Mouse (Mus musculus): Measurements from ENCODE around the gene Kirrel2.

DNA sequence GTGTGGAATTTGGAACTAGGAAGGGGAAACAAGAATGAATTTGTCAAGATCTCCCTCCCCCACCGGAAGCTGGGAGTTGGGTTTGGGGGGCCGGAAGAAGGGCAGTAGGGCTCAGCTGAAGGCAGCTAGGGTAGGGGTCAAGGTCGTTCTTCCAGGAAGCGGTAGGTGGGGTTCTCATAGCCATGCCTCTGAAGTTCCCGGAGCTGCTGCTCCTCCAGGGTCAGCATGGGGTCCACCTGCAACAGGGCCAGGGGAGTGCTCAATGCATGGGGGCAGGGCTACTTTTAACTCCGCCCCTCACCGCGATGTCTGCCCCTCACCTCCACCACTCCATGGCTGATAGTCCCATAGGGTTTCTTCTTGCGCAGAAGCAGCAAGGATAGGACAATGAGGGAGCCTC lies 22.3 kb downstream of the Kirrel2 start:
- TF ChIP-seq POLR2A (IDR thresholded peaks at IDR 0.05; ENCODE audit: borderline replicate concordance, extremely low read depth, low read depth, low read length), result no peak
- no peak for TF ChIP-seq CTCF (IDR thresholded peaks at IDR 0.05; ENCODE audit: insufficient read depth, low read length)

Measured in lung, adult 2 months (tissue).